Mouse (Mus musculus): ENCODE results near the gene Gsta4. TPM values are rescaled to one million over a fixed set of nuclear protein-coding genes. Genes with fewer than 3 reads are reported as not detected.
"Not testable (repeated sequence)": the region's sequence is repeated elsewhere in the genome, so short reads cannot be mapped to it uniquely, and the experiment has no call there.

The Gsta4 gene
- polyA plus RNA-seq (2016; fragmentation: Nextera tagmentation; extraction: Ambion mirVana): 51.5 and 53.6 TPM in 2 replicates

- not testable (repeated sequence) for H3K27ac ChIP-seq; H3K4me3 ChIP-seq; H3K4me2 ChIP-seq (replicated peaks); H3K9me3 ChIP-seq (replicated peaks); H3K9ac ChIP-seq; H3K27me3 ChIP-seq; H3K4me1 ChIP-seq; ATAC-seq (ENCODE audit: low FRiP score); H3K36me3 ChIP-seq
- WGBS: 94% methylated on average over 4 of the region's 7 CpGs
Observed at GRCm38 (mm10) chr9:78182474-78182873, at the start of gene Gsta4. Gene Gsta4 (plus strand): TSS chr9:78182774.

- H3K9ac ChIP-seq: no peak overlapping the region
- no peaks in the 10 kb centered on the region for H3K27me3 ChIP-seq
- peaks cover 65% of the 10 kb centered on the region for H3K36me3 ChIP-seq
- no peak for ATAC-seq (ENCODE audit: low FRiP score)
- no peak overlapping the region for H3K4me2 ChIP-seq (replicated peaks)
- H3K9me3 ChIP-seq (replicated peaks): no peaks in the 10 kb centered on the region
- H3K4me3 ChIP-seq: no peak overlapping the region
- WGBS: 71% methylated on average over 7 of the region's 7 CpGs
- no peaks in the 10 kb centered on the region; the same call in 1 of the 2 replicates for H3K4me1 ChIP-seq
- no peak overlapping the region for H3K27ac ChIP-seq
Observed at GRCm38 (mm10) chr9:78135658-78136057, 46.9 kb upstream of the Gsta4 start.

DNA sequence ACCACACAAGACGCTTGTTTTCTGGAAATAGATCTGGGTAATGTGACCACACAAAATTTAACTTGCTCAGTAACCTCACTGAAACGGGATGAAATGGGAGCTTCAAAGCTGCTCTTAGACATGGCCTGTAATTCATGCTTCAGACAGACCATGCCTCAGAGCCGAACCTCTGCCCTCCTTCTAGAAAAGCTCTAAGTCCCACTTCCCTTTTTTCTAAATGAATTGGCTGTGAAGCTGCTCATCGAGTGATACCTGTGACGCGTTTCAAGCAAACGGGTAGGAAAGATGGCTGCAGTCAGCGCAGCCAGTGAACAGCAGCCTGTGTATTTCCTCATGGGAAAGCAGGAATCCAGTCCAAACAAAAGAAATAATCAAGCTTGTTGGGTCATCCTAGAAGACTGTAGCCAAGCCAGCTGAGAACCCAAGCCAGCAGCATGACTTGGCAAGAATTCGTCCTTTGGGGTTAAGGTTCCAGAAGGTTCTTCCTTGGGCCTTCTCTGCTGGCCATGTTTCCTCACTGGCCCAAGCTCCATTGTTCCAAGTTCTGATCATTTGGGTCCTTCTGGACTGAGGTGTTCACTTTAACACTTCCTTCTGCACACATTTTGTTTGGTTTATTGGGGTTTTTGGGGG lies 44.4 kb upstream of the Gsta4 start:
- no peaks in the 10 kb centered on the region for H3K27me3 ChIP-seq
- no peak overlapping the region for H3K27ac ChIP-seq
- H3K4me1 ChIP-seq: no peaks in the 10 kb centered on the region; the same call in 1 of the 2 replicates
- H3K4me2 ChIP-seq (replicated peaks): no peak overlapping the region
- peaks cover 8% of the 10 kb centered on the region for H3K9me3 ChIP-seq (replicated peaks)
- no peak overlapping the region for H3K9ac ChIP-seq
- no peak for ATAC-seq (ENCODE audit: low FRiP score)
- peaks cover 66% of the 10 kb centered on the region for H3K36me3 ChIP-seq
- WGBS: 93% methylated on average over 9 of the region's 9 CpGs
- H3K4me3 ChIP-seq: no peak overlapping the region

GRCm38 (mm10) chr9:78139463-78139862 lies 43.1 kb upstream of the Gsta4 start:
- Histone ChIP-seq H3K4me3 (no peak overlapping the region), H3K36me3 (peaks cover 67% of the 10 kb centered on the region), H3K9ac (no peak overlapping the region), H3K27ac (no peak overlapping the region), H3K9me3 (replicated peaks) (peaks cover 8% of the 10 kb centered on the region), H3K4me1 (no peaks in the 10 kb centered on the region; the same call in 1 of the 2 replicates), H3K27me3 (no peaks in the 10 kb centered on the region), H3K4me2 (replicated peaks) (no peak overlapping the region)
- WGBS: 95% methylated on average over 4 of the region's 4 CpGs
- no peak for ATAC-seq (ENCODE audit: low FRiP score)

DNA sequence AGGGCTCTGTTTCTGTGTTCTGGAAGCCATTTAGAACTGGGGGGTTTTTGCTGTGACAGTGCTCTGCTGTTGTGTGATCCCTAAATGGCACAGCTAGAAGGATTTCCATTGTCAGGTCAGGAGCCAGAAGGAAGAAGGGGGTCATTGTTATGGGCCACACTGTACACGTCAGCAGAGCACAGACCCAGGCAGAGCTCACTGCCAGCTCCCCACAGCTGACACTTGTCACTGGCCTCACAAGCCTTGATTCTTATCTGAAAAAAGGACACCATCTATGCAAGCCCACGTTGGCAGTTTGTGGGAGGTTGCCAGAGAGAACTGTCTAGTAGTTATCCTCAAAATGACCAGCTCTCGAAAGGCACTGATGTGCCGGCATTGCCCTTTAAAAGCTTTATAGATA lies 36.5 kb upstream of the Gsta4 start:
- WGBS: 79% methylated on average over 4 of the region's 4 CpGs
- H3K27ac ChIP-seq: no peak overlapping the region
- no peak overlapping the region for H3K9ac ChIP-seq
- H3K4me1 ChIP-seq: no peaks in the 10 kb centered on the region; the same call in 1 of the 2 replicates
- peaks cover 8% of the 10 kb centered on the region for H3K9me3 ChIP-seq (replicated peaks)
- H3K36me3 ChIP-seq: peaks cover 62% of the 10 kb centered on the region
- no peak overlapping the region for H3K4me3 ChIP-seq
- no peak overlapping the region for H3K4me2 ChIP-seq (replicated peaks)
- no peaks in the 10 kb centered on the region for H3K27me3 ChIP-seq
- no peak for ATAC-seq (ENCODE audit: low FRiP score)

DNA sequence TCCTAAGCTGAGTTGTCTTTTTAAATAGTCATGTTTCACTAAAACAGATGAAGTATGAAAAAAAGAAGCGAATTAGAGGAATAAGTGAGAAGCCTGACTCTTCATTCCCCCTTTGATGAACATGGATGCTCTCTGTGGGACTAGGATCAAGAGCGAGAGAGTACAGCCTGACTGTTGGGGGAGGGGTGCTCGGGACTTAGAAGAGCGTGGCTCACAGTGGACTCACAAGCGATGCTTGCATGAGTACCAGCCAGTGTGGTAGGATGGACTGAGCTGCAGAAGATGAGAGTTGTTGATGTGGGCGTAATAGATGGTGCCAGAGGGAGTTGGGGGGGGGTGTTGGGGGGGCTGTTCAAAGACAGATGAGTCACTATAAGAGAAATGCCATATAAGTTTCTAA lies 35.9 kb upstream of the Gsta4 start:
- H3K4me3 ChIP-seq: no peak overlapping the region
- H3K4me1 ChIP-seq: no peaks in the 10 kb centered on the region; the same call in 1 of the 2 replicates
- no peaks in the 10 kb centered on the region for H3K27me3 ChIP-seq
- no peak overlapping the region for H3K4me2 ChIP-seq (replicated peaks)
- no peak overlapping the region for H3K27ac ChIP-seq
- H3K36me3 ChIP-seq: peaks cover 62% of the 10 kb centered on the region
- peaks cover 7% of the 10 kb centered on the region for H3K9me3 ChIP-seq (replicated peaks)
- H3K9ac ChIP-seq: no peak overlapping the region
- no peak for ATAC-seq (ENCODE audit: low FRiP score)
- 82% methylated on average over 6 of the region's 6 CpGs for WGBS

GRCm38 (mm10) chr9:78148149-78148548 lies 34.4 kb upstream of the Gsta4 start:
- Histone ChIP-seq H3K4me3 (no peak overlapping the region), H3K9ac (no peak overlapping the region), H3K9me3 (replicated peaks) (no peaks in the 10 kb centered on the region), H3K36me3 (peaks cover 58% of the 10 kb centered on the region), H3K4me1 (no peaks in the 10 kb centered on the region; the same call in 1 of the 2 replicates), H3K27ac (no peak overlapping the region), H3K27me3 (no peaks in the 10 kb centered on the region), H3K4me2 (replicated peaks) (no peak overlapping the region)
- WGBS: 93% methylated on average over 6 of the region's 6 CpGs
- ATAC-seq (ENCODE audit: low FRiP score): no peak

- not testable (repeated sequence) for H3K4me2 ChIP-seq (replicated peaks); H3K4me3 ChIP-seq; H3K9me3 ChIP-seq (replicated peaks); H3K9ac ChIP-seq; ATAC-seq (ENCODE audit: low FRiP score); H3K27me3 ChIP-seq; H3K4me1 ChIP-seq; H3K27ac ChIP-seq
- peaks cover 57% of the 10 kb centered on the region for H3K36me3 ChIP-seq
- 87% methylated on average over 2 of the region's 2 CpGs for WGBS
Observed at GRCm38 (mm10) chr9:78149770-78150169, 32.8 kb upstream of the Gsta4 start.

DNA sequence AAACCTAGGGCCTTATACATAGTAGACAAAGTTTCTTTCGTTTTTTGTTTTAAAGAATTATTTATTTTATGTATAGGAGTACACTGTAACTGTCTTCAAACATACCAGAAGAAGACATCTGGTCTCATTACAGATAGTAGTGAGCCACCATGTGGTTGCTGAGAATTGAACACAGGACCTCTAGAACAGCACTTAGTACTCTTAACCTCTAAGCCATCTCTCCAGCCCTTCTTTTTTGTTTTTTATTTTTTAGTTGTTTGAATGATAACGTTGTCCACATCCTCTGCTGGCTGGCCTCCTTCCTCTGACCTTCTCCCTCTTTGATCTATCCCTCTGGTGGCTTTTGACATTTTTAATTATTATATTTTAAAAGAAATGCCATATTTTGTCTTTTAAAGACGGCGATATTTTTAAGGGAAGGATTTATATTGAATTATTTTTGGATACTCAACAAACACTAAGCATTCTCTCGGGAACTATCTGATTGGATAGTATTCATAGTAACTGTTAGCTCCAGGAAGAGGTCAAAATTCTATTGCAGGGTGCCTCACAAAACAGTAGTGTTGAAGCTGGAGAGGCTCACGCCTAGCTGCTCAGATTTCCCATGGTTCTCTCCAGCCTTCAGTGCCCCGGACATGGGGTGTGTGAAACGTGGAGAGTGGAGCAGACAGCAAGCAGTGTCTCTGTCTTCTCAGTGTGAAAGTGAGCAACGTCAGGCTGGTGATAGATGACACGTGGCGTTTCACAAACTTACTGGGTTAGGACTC lies 28.2 kb upstream of the Gsta4 start:
- no peaks in the 10 kb centered on the region for H3K4me1 ChIP-seq
- WGBS: 87% methylated on average over 11 of the region's 11 CpGs
- peaks cover 77% of the 10 kb centered on the region for H3K36me3 ChIP-seq
- no peaks in the 10 kb centered on the region for H3K9me3 ChIP-seq (replicated peaks)
- H3K9ac ChIP-seq: no peak overlapping the region
- H3K4me3 ChIP-seq: no peak overlapping the region
- no peak overlapping the region for H3K27ac ChIP-seq
- no peak overlapping the region for H3K4me2 ChIP-seq (replicated peaks)
- ATAC-seq (ENCODE audit: low FRiP score): no peak
- no peaks in the 10 kb centered on the region for H3K27me3 ChIP-seq

DNA sequence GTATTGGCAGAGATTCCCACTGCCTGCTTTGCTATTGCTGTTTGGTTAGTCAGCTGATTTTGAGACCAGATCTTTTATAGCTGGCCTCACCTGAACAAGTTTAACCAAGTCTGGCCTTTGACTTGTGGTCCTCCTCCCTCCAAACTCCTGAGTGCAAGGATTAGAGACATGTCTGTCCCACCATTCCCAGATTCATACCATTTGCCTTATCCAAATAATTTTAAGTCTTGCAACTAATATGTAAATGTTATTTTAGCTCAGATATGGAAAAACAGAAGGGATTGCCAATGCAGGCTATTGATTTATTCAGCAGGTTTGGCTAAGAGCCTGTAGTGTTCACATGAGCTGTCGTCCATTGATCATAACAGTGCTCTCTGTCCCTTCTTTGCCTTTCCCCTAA lies 25.4 kb upstream of the Gsta4 start:
- Histone ChIP-seq H3K9me3 (replicated peaks) (no peaks in the 10 kb centered on the region), H3K4me2 (replicated peaks) (no peak overlapping the region), H3K27ac (no peak overlapping the region), H3K36me3 (peaks cover 84% of the 10 kb centered on the region), H3K4me3 (no peak overlapping the region), H3K9ac (no peak overlapping the region), H3K4me1 (no peaks in the 10 kb centered on the region), H3K27me3 (no peaks in the 10 kb centered on the region)
- ATAC-seq (ENCODE audit: low FRiP score): no peak
- WGBS: 94% methylated on average over 1 of the region's 1 CpGs

DNA sequence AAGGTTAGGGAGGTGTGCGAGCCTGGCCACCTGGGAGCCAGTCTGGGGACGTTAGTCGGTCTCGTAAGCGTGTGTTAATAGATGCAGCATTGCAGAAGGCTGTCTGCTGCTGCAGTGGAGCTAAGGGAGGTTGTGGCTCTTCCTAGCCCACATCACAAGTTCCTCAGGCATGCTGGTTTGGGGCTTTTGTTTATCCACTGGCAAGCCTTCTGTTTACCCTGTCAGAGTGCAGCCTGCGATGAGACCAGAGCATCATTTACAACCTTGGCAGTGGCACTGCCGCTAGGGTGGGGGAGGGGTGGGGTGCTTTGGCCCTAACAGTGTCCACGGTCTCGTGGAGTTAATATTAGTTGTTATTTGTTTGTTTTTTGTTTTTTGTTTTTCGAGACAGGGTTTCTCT lies 19.3 kb upstream of the Gsta4 start:
- WGBS: 81% methylated on average over 10 of the region's 10 CpGs
- peaks cover 84% of the 10 kb centered on the region for H3K36me3 ChIP-seq
- no peak for ATAC-seq (ENCODE audit: low FRiP score)

GRCm38 (mm10) chr9:78164741-78165140 lies 17.8 kb upstream of the Gsta4 start:
- peaks cover 81% of the 10 kb centered on the region for H3K36me3 ChIP-seq
- no peak overlapping the region for H3K9ac ChIP-seq
- H3K27me3 ChIP-seq: no peaks in the 10 kb centered on the region
- H3K27ac ChIP-seq: no peak overlapping the region
- ATAC-seq (ENCODE audit: low FRiP score): no peak
- H3K9me3 ChIP-seq (replicated peaks): no peaks in the 10 kb centered on the region
- no peak overlapping the region for H3K4me2 ChIP-seq (replicated peaks)
- H3K4me1 ChIP-seq: no peaks in the 10 kb centered on the region
- WGBS: 95% methylated on average over 3 of the region's 3 CpGs
- no peak overlapping the region for H3K4me3 ChIP-seq

More for the DNA sequence above, 19.3 kb upstream of the Gsta4 start:
- Histone ChIP-seq H3K4me3 (no peak overlapping the region), H3K9ac (no peak overlapping the region), H3K27me3 (no peaks in the 10 kb centered on the region), H3K4me1 (no peaks in the 10 kb centered on the region), H3K9me3 (replicated peaks) (no peaks in the 10 kb centered on the region), H3K27ac (no peak overlapping the region), H3K4me2 (replicated peaks) (no peak overlapping the region)

- no peak for ATAC-seq (ENCODE audit: low FRiP score)
- no peak overlapping the region for H3K27ac ChIP-seq
- no peaks in the 10 kb centered on the region for H3K4me1 ChIP-seq
- H3K27me3 ChIP-seq: no peaks in the 10 kb centered on the region
- WGBS: 96% methylated on average over 6 of the region's 6 CpGs
- no peaks in the 10 kb centered on the region for H3K9me3 ChIP-seq (replicated peaks)
- H3K4me3 ChIP-seq: no peak overlapping the region
- no peak overlapping the region for H3K4me2 ChIP-seq (replicated peaks)
- peaks cover 77% of the 10 kb centered on the region for H3K36me3 ChIP-seq
- H3K9ac ChIP-seq: no peak overlapping the region
Observed at GRCm38 (mm10) chr9:78165454-78165853, 17.1 kb upstream of the Gsta4 start.

Measured in hindbrain, embryonic 12.5 days (tissue).